Mouse (Mus musculus) forebrain, embryonic 16.5 days (tissue): ENCODE measurements around the gene Drd4. TPM values are rescaled to one million over a fixed set of nuclear protein-coding genes. Genes with fewer than 3 reads are reported as not detected.
"Not testable (repeated sequence)": the region's sequence is repeated elsewhere in the genome, so short reads cannot be mapped to it uniquely, and the experiment has no call there.

Experiments used
- ATAC-seq: fragments of 200-750 bp; cut with Nextera tagmentation; 2 replicates; pipeline ENCODE4 v1.8.0; 2017; ENCODE audit warnings: mild to moderate bottlenecking, moderate library complexity
- H3K27ac ChIP-seq: fragments of 300-500 bp; sonication (generic); 2 replicates; pipeline ENCODE4 v1.5.1; 2014; ENCODE audit warnings: low read length, control low read depth
- H3K27me3 ChIP-seq: fragments of 300-500 bp; sonication (generic); replicated peaks from 2 replicates; pipeline ENCODE4 v1.6.1; 2014; ENCODE audit warnings: low read length; ENCODE audit not compliant: control insufficient read depth, insufficient read depth
- H3K36me3 ChIP-seq: fragments of 300-500 bp; sonication (generic); 2 replicates; pipeline ENCODE4 v1.6.1; 2014; ENCODE audit not compliant: control insufficient read depth, insufficient read depth
- H3K4me1 ChIP-seq: fragments of 300-500 bp; sonication (generic); replicated peaks from 2 replicates; pipeline ENCODE4 v1.6.1; 2014; ENCODE audit warnings: low read length; ENCODE audit not compliant: control insufficient read depth, insufficient read depth
- H3K4me2 ChIP-seq: fragments of 300-500 bp; sonication (generic); 2 replicates; pipeline ENCODE4 v1.6.1; 2014; ENCODE audit warnings: mild to moderate bottlenecking, low read length, control low read depth
- H3K4me3 ChIP-seq: fragments of 300-500 bp; sonication (generic); replicated peaks from 2 replicates; pipeline ENCODE4 v1.5.1; 2014; ENCODE audit warnings: mild to moderate bottlenecking, low read length, control low read depth
- H3K9ac ChIP-seq: fragments of 300-500 bp; sonication (generic); replicated peaks from 2 replicates; pipeline ENCODE4 v1.6.1; 2014; ENCODE audit warnings: low read depth, low read length, control low read depth
- H3K9me3 ChIP-seq: fragments of 300-500 bp; sonication (generic); 2 replicates; pipeline ENCODE4 v1.6.1; 2016; ENCODE audit warnings: low read length; ENCODE audit not compliant: control insufficient read depth
- WGBS: fragments of 180-500 bp; shearing (Covaris S2); extraction: QIAGEN DNeasy Blood & Tissue Kit; methylation state at CpG from one replicate; pipeline ENCODE4 v1.1.7; 2014; 5-methylcytosine and 5-hydroxymethylcytosine counted together
- polyA plus RNA-seq: library from polyadenylated mRNA; unstranded; fragments of >200 nt; fragmentation: Nextera tagmentation; extraction: Ambion mirVana; gene quantifications from 2 replicates; pipeline ENCODE4 v1.2.1, GENCODE M21; 2015

Drd4 gene
- 0.47 and 0.52 TPM in 2 replicates for polyA plus RNA-seq

GRCm38 (mm10) chr7:141291921-141292582, at the start of gene Drd4:
Drd4 (plus strand) TSS chr7:141292006.
- H3K27me3 ChIP-seq, result peaks cover 35% of the 10 kb centered on the region
- WGBS, result 1% methylated on average over 46 of the region's 46 CpGs

GRCm38 (mm10) chr7:141250486-141250885, 41.3 kb upstream of the Drd4 start:
- not testable (repeated sequence) for H3K4me3 ChIP-seq, H3K27me3 ChIP-seq, H3K9ac ChIP-seq, H3K4me2 ChIP-seq, H3K4me1 ChIP-seq, ATAC-seq, H3K27ac ChIP-seq, H3K9me3 ChIP-seq
- peaks cover 42% of the 10 kb centered on the region for H3K36me3 ChIP-seq
- 88% methylated on average over 4 of the region's 4 CpGs for WGBS

More at GRCm38 (mm10) chr7:141291921-141292582, at the start of gene Drd4:
- H3K36me3 ChIP-seq, result peaks cover 3% of the 10 kb centered on the region; the same call in 1 of the 2 replicates
- H3K27ac ChIP-seq, result no peak within 1 kb of the TSS
- peaks cover 20% of the 10 kb centered on the region for H3K4me1 ChIP-seq
- peak within 1 kb of the TSS; percentile 58 for H3K4me3 ChIP-seq
- ATAC-seq, result peak; percentile 79
- peak within 1 kb of the TSS; percentile 96 for H3K4me2 ChIP-seq
- H3K9me3 ChIP-seq, result no peaks in the 10 kb centered on the region
- H3K9ac ChIP-seq, result peak within 1 kb of the TSS; percentile 76

- Histone ChIP-seq H3K27me3 (no peaks in the 10 kb centered on the region), H3K4me3 (no peak overlapping the region), H3K9me3 (no peaks in the 10 kb centered on the region), H3K4me1 (no peaks in the 10 kb centered on the region), H3K36me3 (peaks cover 35% of the 10 kb centered on the region), H3K27ac (no peak overlapping the region), H3K4me2 (no peak overlapping the region), H3K9ac (no peak overlapping the region)
- 94% methylated on average over 10 of the region's 10 CpGs for WGBS
- no peak for ATAC-seq
These were observed 35.6 kb upstream of the Drd4 start for GRCm38 (mm10) chr7:141256159-141256558.

GRCm38 (mm10) chr7:141261480-141261879, 30.3 kb upstream of the Drd4 start:
- H3K4me2 ChIP-seq, result no peak overlapping the region
- H3K27me3 ChIP-seq, result no peaks in the 10 kb centered on the region
- H3K9ac ChIP-seq, result no peak overlapping the region
- H3K27ac ChIP-seq, result no peak overlapping the region
- peaks cover 5% of the 10 kb centered on the region for H3K4me1 ChIP-seq
- H3K4me3 ChIP-seq, result no peak overlapping the region
- no peak for ATAC-seq
- peaks cover 44% of the 10 kb centered on the region for H3K36me3 ChIP-seq
- WGBS, result 90% methylated on average over 3 of the region's 3 CpGs
- H3K9me3 ChIP-seq, result no peaks in the 10 kb centered on the region

GRCm38 (mm10) chr7:141263640-141264039, 28.2 kb upstream of the Drd4 start:
- Histone ChIP-seq H3K27me3 (no peaks in the 10 kb centered on the region), H3K4me2 (no peak overlapping the region), H3K36me3 (peaks cover 36% of the 10 kb centered on the region), H3K9ac (no peak overlapping the region), H3K27ac (no peak overlapping the region), H3K4me3 (no peak overlapping the region), H3K4me1 (peaks cover 5% of the 10 kb centered on the region), H3K9me3 (no peaks in the 10 kb centered on the region)
- 89% methylated on average over 13 of the region's 13 CpGs for WGBS
- ATAC-seq, result no peak

- Histone ChIP-seq H3K27me3 (no peaks in the 10 kb centered on the region), H3K4me1 (peaks cover 5% of the 10 kb centered on the region), H3K4me3 (no peak overlapping the region), H3K9me3 (no peaks in the 10 kb centered on the region), H3K4me2 (no peak overlapping the region), H3K36me3 (peaks cover 34% of the 10 kb centered on the region), H3K9ac (no peak overlapping the region), H3K27ac (no peak overlapping the region)
- 79% methylated on average over 11 of the region's 11 CpGs for WGBS
- no peak for ATAC-seq
These were observed 27.6 kb upstream of the Drd4 start for GRCm38 (mm10) chr7:141264041-141264700.

GRCm38 (mm10) chr7:141264761-141265410, 26.9 kb upstream of the Drd4 start:
- no peak overlapping the region for H3K27ac ChIP-seq
- H3K4me1 ChIP-seq, result peaks cover 5% of the 10 kb centered on the region
- no peak overlapping the region for H3K4me3 ChIP-seq
- peak; percentile 64 for ATAC-seq
- peaks cover 30% of the 10 kb centered on the region for H3K36me3 ChIP-seq
- 37% methylated on average over 12 of the region's 12 CpGs for WGBS
- no peaks in the 10 kb centered on the region for H3K27me3 ChIP-seq
- H3K4me2 ChIP-seq, result no peak overlapping the region
- no peak overlapping the region for H3K9ac ChIP-seq
- no peaks in the 10 kb centered on the region for H3K9me3 ChIP-seq

GRCm38 (mm10) chr7:141265411-141265738, 26.4 kb upstream of the Drd4 start:
- Histone ChIP-seq H3K4me3 (no peak overlapping the region), H3K4me1 (peaks cover 5% of the 10 kb centered on the region), H3K36me3 (peaks cover 26% of the 10 kb centered on the region), H3K27me3 (no peaks in the 10 kb centered on the region), H3K9me3 (no peaks in the 10 kb centered on the region), H3K9ac (no peak overlapping the region), H3K4me2 (no peak overlapping the region), H3K27ac (no peak overlapping the region)
- ATAC-seq, result 0 out of 2 replicates have a peak, but pooled peaks have one; percentile 16
- WGBS, result 39% methylated on average over 11 of the region's 11 CpGs

- Histone ChIP-seq H3K27ac (no peak within 1 kb of the TSS), H3K4me2 (peak within 1 kb of the TSS; percentile 56), H3K27me3 (no peaks in the 10 kb centered on the region), H3K9ac (peak within 1 kb of the TSS; percentile 51), H3K4me3 (peak within 1 kb of the TSS; percentile 36), H3K4me1 (peaks cover 5% of the 10 kb centered on the region), H3K9me3 (no peaks in the 10 kb centered on the region), H3K36me3 (peaks cover 24% of the 10 kb centered on the region)
- WGBS, result 10% methylated on average over 25 of the region's 25 CpGs
- ATAC-seq, result no peak
These were observed 25.9 kb upstream of the Drd4 start, which contains the start of gene Irf7 for GRCm38 (mm10) chr7:141265739-141266561. Irf7 (minus strand) TSS chr7:141266481.
